Mouse (Mus musculus) layer of hippocampus, adult 11-12 months (tissue): ENCODE measurements around the gene Asxl2.
"Not testable (repeated sequence)": the region's sequence is repeated elsewhere in the genome, so short reads cannot be mapped to it uniquely, and the experiment has no call there.

ENCODE experiments used
- DNase-seq: peaks from one replicate; pipeline ENCODE4 v3.0.0; 2022; ENCODE audit warnings: low spot score

The Asxl2 gene

DNA sequence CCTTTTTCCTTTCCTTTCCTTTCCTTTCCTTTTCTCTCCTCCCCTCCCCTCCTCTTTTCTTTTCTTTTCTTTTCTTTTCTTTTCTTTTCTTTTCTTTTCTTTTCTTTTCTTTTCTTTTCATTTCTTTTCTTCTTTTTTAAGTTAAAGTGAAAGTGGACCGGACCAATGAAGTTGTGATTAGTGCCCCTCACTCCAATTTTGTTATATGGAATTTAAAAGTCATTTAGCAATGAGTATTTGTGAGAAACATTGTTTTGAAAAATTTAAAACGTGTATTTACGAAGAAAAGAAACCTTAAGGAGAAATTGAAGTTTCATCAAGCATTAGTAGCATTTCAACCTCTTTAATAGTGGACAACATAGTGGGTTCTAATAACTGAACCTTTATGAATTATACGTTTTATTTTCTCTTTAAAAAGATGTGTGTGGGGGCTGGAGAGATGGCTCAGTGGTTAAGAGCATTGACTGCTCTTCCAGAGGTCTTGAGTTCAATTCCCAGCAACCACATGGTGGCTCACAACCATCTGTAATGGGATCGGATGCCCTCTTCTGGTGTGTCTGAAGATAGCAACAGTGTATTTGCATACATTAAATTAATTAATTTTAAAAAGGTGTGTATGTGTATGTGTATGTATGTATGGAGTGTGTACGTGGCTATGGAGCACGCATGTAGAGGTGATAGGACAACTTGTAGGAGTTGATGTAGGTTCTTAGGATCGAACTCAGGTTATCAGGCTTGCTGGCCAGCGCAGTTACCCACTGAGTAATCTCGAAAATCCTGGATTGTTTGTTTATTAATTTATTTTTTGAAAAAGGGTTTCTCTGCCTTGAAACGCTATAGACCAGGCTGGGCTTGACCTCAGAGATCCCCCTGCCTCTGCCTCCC, 1.5 kb downstream of the Asxl2 start:
- no peak for DNase-seq

DNA sequence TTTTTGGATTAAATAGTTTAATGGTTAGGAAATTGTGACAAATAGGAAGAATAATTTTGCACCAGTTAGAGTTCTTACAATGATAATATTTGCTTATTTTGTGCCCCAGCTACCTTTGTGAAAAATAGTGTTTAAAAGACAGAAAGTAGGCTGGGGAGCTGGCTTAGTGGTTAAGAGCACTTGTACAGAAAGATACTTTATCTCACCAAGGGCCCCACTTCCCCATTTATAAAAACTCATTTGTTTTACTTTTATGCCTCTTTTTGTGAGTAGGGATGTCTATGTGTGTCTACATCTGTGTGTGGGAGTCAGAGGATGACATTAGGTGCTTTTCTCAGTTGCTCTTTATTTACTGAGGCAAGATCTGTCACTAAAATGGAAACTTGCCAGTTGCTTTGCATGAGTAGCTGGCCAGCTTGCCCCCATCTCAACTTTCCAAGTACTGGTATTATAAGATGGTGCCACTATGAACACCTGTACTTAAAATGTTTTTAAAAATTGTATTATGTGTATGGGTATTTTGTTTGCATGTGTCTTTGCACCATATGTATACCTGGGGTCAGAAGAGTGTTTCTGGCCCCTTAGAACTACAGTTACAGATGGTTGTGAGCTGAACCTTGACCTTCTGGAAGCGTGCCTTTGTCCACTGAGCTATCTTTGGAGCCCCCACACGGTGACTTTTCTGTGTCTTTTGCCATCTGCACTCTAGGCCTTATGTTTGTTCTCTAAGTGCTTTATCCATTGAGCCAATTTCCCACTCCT, 3.2 kb downstream of the Asxl2 start:
- no peak for DNase-seq

- DNase-seq, result no peak
These were observed 3.7 kb downstream of the Asxl2 start for GRCm38 (mm10) chr12:3430443-3430753.

- DNase-seq, result no peak
These were observed 4.3 kb downstream of the Asxl2 start for GRCm38 (mm10) chr12:3430985-3431384.

GRCm38 (mm10) chr12:3433736-3434135, 7.1 kb downstream of the Asxl2 start:
- DNase-seq, result no peak

DNA sequence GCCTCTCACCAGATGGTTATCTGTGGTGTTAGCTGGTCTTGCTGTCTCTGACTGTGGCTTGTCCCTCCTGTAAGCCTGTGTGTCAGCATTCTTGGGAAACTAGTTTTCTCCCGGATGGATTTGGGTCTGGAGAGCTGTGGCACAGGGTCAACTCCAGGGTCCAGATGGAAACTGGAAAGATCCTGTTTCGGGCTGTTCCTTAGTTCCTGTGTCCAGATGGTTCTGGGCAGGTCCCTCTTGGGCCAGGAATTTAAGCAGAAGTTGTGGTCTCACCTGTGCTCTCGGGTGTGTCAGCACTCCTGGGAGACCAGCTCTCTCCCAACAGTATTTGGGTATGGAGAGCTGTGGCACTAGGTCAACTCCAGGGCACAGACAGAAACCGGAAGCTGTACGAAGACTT, 9.8 kb downstream of the Asxl2 start:
- DNase-seq, result no peak

DNA sequence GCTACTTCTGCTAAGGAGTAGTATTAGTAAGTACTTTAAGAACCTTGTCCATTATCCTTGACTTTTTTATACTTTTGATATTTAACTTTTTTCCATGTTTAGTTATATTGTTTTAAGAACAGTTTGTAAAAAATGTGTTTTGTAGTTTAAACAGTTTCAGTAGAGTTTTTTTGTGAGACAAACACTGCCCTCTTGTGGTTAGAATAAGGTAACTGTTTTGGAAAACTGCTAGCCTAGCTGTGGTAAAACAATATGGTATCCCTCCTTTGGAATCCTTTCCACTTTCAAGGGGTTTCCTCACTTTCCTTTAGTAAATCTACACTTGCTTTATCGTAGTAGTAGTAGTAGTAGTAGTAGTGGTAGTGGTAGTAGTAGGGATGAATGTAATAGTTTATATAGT, 11.2 kb downstream of the Asxl2 start:
- DNase-seq, result no peak

DNA sequence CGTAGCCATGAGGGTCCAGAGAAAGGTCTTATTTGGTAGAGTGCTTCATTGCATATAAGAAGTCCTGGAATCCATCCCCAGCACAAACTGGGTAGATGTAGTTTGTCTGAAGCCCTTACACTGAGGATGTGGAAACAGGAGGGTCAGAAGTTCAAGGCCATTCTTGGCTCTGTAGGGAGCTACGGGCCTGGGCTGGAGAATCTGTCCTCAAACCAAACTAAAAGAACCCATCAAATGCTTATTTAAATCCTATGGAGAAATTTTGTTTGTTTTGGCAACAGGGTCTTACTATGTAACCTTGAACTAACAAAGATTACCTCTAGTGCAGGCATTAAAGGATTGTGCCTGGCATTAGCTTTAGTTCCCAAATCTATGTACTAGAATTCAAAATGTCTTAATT, 14.3 kb downstream of the Asxl2 start:
- DNase-seq, result no peak

GRCm38 (mm10) chr12:3441361-3441760, 14.7 kb downstream of the Asxl2 start:
- no peak for DNase-seq

- DNase-seq, result no peak
These were observed 26.9 kb downstream of the Asxl2 start for GRCm38 (mm10) chr12:3453554-3453953.

DNA sequence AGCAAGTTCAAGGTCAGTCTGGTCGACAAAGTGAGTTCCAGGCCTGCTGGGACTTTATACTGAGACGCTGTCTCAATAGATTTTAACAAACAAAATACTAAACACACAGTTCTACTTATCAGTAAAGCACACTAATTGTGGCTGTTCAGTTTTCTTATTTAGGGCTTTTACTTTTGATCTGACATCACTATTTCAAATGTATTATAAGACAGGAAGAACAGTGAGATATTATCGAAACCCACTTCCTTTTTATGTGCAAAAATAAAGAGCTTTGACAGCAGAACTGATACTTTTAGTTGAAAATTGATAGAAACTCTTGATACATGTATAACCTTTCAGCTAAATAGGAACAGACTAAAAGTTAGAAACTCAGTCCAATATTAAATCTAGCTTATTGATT, 36.4 kb downstream of the Asxl2 start:
- DNase-seq, result no peak

- no peak for DNase-seq
These were observed 73.0 kb downstream of the Asxl2 start for GRCm38 (mm10) chr12:3499662-3500061.

- no peak for DNase-seq
These were observed 73.4 kb downstream of the Asxl2 start for GRCm38 (mm10) chr12:3500071-3500470.

DNA sequence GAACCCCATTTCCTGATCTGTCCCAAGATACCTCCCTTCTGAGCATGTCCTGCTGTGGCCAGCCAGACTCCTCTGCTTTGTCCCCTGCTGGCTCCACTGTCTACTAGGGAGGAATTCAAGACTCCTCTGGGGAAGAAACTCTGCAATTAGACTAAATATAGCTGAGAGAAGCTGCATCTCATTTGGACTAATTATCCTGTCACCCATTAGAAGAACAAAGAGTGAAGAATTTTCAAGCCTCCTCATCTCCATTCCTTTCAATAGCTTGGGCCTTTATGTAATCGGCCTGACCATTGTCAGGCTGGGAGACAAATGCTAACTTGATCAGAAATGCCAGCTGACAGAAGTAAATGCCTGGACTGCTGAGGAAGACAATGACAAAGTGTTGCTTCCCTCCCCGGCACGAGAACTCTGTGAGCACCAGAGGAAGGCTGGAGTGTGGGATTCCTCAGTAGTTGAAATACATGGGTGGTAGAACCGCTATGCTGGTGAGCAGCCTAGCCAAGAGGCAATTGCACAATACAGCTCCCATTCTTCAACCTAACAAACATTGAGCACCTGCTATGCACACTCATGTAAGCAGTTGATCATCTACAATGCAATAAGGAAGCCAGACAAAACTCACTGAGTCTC, 92.1 kb downstream of the Asxl2 start:
- no peak for DNase-seq

- not testable (repeated sequence) for DNase-seq
These were observed 95.1 kb downstream of the Asxl2 start for GRCm38 (mm10) chr12:3521806-3522205.

DNA sequence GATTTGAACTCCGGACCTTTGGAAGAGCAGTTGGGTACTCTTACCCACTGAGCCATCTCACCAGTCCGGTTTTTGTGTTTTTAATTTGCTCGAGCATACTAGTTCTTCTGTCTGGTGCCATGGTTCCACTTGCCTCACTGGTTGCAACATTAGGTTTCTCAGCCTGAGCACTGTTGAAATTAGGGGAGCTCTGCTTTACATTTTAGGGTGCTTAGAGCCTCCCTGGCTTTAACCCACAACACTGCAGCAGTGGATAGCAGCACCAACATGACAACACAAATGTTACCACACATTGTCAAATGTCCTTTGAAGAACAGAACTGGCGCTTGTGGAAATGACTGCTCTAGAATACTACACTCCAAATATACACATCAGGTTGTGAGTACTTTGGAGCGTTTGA, 98.9 kb downstream of the Asxl2 start:
- DNase-seq, result no peak

DNA sequence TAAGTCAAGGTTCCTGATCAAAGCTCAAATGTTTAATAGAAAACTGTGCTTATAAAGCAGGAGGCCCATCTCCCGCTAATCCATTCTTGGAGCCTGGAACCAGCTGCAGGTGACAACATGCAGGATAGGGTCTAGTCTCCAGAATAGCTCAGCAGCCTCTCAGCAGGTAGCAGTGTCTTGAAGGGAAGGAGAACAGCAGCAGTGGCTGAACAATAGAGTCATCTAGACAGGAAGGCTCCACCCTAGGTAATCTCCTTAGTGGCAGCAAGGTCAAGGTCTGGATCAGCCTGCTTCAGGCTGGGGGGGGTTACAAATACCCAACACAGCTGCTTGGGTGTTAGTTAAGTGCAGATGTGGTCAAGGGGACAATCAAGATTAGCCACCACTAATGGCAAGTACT, 108.8 kb downstream of the Asxl2 start:
- DNase-seq, result not testable (repeated sequence)

GRCm38 (mm10) chr12:3537616-3538015, 111.0 kb downstream of the Asxl2 start:
- no peak for DNase-seq

- DNase-seq, result no peak
These were observed 111.4 kb downstream of the Asxl2 start for GRCm38 (mm10) chr12:3538036-3538435.

GRCm38 (mm10) chr12:3539605-3540004, 112.9 kb downstream of the Asxl2 start:
- DNase-seq, result no peak

- DNase-seq, result no peak
These were observed 114.2 kb downstream of the Asxl2 start for GRCm38 (mm10) chr12:3540871-3541270.

- no peak for DNase-seq
These were observed 118.8 kb downstream of the Asxl2 start for GRCm38 (mm10) chr12:3545451-3545850.

DNA sequence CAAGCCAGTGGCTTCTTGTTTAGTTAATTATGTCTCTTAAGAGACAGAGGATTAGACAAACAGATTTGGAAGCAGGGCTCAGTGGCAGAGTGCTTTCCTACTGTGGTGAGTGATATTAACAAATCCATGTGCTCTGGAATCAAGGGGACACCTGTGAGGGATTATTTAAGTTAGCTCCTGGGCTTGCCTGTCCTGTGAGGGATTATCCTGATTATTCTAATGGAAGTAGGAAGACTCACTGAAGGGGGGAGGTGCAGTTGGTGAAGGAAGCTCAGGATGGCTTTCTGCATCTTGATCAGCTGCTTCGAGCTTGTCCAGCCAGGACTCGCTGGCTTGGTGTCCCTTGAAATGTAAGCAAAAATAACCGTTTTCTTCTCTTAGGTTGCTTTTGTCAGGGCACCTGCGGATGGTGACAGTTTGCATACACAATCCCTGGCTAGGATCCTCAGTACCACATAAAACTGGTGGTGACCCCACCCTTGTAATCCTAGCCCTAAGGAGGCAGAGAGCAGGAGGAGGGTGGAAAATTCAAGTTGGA, 119.5 kb downstream of the Asxl2 start:
- no peak for DNase-seq
